Mouse (Mus musculus) G1E-ER4 (cell line): ENCODE data around the gene Tut7. TPM values are rescaled to one million over a fixed set of nuclear protein-coding genes. Genes with fewer than 3 reads are reported as not detected.

Experiments used
- GATA1 ChIP-seq: IDR thresholded peaks from one replicate; pipeline ENCODE4 v1.8.0; 2012; ENCODE audit warnings: low read length, inconsistent platforms
- polyA plus RNA-seq: library from polyadenylated mRNA; stranded (reverse); fragments of >175 nt; gene quantifications from 2 replicates; pipeline ENCODE4 v1.2.3, GENCODE M21; 2012

The Tut7 gene
- polyA plus RNA-seq, 1 experiment = 70.9 TPM

DNA sequence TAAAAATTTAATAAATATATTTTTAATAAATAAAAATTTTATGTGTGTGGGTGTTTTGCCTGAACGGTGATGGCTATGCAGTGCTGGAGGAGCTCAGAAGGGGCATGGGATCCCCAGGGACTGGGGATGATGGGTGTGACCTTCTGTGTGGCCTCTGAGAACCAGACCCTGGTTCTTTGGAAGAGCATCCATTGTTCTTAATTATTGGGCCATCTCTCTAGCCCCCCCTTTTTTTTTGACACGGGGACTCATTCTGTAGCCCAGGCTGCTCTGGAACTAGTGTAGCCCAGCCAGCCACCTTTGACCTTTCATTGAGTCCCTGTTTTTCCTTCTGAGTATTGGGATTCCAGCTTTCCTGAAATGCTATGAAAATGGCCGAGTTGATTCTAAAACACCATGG is 13.9 kb upstream of the Tut7 start:
- TF ChIP-seq GATA1 = no peak

DNA sequence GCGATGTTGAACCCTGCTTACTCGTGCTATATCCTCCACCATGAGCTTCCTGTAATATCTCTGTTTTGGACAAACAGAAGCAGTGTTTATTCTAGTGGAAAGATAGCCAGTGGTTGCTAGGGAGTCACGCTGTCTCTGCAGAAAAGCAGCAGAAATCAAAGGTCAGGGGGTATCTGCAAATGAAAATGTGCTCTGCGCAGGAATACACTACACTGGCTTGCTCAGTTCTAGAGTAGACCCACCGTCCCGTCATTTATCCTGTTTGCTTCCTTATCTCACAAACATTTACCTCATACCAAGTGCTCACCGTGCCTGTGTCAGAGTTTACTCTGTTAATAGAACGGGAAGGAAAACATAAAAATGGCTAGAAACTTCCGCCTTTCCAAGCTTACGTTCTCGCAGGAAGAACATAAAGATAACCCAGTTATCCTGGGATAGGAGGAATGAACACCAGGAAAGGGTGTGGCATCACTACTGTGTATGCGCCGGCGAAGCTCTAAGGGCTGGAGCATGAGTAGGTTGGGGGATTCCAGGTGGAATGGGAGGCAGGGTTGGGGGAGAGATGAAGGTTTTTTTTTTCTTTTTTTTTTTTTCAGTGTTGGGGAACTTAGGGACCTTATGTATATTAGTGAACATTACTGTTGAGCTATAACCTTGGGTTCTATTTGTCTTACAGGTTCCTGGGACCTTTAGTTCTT is 13.3 kb upstream of the Tut7 start:
- no peak for TF ChIP-seq GATA1

DNA sequence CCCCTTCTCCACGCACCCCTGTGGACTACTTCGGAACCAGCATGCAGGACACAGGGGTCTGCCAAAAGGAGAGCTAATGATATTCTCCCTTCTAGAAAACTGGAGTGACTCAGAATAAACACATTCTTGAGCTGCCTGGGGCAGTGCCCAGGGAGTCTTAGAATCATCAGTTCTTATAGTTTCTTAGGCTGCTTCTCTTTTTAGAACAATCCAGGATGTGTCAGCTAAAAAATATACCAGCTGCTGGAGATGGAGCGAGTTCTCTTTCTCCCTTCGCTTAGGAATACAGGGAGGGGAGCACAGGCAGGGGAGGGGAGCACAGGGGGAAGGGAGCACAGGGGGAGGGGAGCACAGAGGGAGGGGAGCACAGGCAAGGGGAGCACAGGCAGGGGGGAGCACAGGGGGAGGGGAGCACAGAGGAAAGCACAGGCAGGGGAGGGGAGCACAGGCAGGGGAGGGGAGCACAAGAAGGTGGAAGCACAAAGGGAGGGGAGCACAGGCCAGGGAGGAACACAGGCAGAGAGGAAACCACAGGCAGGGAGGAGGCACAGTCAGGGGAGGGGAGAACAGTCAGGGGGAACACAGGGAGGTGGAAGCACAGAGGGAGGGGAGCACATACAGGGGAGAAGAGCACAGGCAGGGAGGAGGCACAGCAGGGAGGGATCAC is 12.0 kb upstream of the Tut7 start:
- no peak for TF ChIP-seq GATA1

DNA sequence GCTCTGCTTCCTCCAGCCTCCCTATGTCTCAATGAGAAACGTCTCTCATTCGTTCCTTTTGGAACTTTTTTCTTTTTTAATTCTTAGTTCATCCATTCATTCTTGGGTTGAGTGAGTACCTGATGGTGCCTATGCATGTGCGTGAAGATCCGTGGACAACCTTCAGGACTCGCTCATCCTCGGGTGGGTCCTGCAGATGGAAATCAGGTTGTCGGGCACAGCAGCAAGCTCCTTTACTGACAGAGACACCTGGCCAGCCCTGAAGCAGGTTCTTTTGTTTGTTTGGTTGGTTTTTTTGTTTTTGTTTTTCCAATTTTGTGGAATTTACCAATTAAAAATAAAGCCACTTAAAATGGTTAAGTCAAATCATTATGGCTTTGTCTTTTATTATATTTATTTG is 9.9 kb upstream of the Tut7 start:
- no peak for TF ChIP-seq GATA1

DNA sequence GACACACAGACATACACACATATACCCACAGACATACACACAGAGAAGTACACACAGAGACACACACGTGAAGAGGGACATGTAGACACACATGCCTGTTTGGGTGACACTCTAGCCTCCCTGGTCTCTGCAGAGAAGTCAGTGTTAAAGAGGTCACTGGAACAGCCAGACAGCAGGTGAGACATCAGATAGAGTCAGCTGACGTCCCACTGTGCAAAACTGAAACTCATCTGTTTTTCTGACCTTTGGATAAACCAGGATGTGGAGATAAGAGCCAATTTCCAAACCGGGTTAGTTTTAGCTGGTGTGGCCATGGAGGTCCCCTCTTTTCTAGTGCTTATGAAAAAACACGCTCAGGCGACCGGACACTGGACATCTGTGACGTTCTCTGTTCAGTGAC is 9.5 kb upstream of the Tut7 start:
- no peak for TF ChIP-seq GATA1

DNA sequence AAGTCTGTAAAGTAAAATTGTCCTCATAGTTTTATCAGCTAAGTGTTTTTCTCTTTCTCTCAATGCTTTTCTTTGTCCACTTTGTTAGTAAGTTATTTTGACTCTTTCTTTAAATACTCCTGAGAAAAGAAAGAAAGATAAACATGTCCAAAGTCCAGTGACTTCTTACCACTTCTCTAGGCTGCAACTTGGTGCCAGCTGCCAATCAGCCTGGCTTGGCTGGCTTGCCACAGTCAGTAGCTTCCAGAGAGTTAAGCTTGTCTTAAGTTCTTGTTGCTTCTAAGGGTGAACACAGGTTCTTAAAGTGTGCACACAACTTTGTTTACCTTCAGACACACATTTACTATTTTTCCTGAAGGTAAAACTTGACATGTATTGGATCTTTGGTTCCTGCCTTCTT is 3.0 kb upstream of the Tut7 start:
- no peak for TF ChIP-seq GATA1

DNA sequence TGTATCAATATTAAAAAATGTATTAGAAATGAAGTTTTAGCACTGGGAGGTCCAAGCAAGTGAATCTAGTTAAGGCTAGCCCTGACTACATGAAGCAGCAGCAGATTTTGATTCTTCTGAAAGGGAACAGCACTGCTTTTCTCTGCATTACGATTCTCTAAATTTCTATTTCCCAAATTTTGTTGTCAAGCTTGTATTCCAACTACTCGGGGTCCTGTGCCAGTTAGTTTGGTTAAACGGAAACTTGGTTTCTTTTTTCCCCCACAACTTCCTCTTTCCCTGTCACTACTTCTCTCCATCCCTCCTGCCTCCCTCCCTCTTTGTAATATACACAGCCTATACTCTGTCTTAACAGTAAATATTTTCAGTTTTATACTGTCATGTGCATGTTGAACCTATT is 2.1 kb downstream of the Tut7 start:
- no peak for TF ChIP-seq GATA1

DNA sequence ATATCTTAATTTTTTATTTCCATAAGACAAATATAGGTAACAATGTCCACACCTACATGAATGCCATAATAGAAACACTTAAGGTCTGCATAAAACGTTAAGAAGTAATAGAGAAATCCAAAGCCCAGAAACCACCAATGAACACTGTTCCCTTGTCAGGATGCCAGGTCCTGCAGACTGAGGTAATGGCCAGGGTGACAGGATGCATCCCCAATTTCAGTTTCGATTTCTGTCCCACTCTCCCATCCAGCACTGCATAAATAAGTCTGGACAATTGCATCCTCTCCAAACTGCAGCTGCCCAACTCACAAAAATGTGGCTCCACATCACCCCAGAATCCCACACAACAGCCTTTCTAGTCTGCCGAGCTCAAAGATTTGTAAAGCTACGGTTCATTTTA is 2.8 kb downstream of the Tut7 start:
- TF ChIP-seq GATA1 = no peak

DNA sequence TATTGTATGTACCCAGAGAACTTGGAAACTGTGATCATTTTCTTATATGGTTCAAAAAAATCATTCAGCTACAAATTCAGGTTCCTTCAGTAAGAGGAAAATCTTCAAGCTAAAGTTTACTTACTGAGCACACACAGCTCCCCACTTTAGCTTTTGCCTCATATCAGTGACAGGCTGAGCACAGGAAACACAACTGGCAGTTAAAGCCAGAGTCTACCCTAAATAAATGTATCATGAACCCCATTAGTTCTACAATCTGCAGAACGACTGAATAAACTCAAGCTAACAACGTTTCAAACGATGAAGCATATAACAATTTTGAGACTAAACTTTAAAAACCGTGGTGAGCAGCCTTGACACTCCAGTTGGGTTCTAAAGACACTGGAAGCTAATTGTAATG is 5.6 kb downstream of the Tut7 start:
- no peak for TF ChIP-seq GATA1

DNA sequence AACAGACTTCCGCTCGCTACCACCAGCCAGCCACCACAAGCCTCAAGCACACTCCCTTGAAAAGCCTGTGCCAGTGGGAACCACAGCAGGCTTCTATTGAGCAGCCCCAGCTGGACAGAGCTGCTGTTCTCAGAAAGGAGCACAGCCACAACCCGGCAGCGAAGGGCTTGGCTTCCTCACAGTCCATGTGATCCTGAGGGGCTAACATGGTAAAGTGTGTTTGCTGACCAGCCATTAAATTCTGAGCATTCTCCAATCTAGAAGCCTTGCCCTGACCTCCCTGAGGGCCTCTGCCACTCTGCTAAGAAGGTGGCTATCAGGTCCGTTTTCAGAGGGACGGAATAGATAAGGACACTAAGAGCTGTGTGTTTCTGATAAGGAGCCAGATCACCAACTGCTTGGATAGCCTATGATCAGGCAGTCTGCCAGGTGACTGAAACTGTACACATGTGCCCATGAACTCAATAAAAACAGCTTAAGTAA is 8.8 kb downstream of the Tut7 start:
- TF ChIP-seq GATA1 = peak; percentile 97

DNA sequence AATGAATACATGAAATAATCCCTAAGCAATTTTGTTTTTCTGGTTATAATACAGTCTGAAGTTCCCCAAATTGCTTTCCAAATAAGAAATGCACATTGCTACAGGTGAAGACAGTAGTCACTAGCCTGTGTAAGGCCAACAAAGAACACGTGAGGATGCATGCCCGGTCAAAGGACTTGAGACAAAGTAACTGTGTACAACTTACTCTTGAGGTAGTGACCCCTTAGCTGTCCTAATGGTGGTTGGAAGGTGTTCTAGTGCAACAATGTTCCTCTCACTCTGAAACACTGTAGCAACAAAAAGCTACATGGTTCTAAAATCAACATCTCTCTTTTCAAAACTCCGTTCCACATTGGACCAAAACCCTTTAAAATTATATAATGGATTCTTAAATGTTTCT is 11.4 kb downstream of the Tut7 start:
- TF ChIP-seq GATA1 = no peak

DNA sequence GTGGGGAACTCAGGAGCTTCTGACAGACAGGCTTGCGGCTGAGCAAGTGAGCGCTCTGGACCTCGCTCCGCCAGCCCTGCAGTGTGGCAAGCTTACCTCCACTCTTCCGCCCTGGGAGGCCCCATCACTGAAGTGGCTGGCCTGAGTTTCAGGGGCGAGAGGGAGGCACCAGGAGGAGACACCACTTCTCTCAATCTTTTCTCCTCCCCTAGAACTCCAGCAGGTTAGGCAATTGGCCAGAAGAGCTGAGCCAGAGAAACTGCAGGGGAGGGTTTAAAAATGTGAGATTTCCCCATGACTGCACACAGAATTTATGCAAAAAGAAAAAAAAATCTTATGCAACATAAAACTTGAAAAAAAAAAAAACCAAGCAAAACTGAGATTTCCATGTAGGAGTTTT is 21.9 kb downstream of the Tut7 start:
- TF ChIP-seq GATA1 = no peak

DNA sequence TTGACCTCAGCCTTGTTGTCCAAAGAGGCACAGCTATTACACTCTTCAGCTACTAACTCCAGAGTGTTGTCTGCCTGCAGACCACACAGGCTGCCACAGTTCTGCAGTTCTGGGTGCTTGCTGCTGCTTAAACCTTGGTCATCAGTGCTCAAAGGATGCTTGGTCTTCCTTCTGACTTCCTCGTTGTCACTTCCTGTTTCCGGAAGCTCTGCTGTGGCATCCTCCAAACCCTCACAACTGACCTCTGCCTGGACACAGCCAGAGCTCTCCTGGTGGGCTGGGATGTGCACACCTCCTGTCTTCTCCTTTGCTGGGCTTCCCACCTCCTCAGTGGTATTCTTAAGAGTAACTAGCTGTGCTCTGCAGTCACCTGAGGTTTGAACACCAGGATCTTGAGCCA is 22.9 kb downstream of the Tut7 start:
- TF ChIP-seq GATA1 = no peak

DNA sequence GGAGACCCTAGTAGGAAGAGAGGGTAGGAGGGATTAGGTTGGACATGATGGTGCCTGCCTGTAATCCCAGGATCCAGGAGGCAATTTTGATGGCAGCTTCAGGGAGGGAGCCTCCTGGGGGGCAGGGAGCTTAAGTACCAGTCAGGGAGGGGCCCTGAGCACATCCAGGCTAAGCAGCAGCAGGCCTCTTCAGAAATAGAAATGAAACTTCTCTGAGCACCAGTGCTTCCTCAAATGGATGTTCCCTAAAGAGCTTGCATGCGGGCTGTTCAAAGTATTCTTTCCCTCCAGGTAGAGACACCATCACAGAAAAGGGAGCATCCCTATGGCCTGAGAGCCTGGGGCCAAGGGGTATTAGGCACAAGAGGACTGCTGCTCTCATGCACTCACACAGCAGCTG is 24.6 kb downstream of the Tut7 start:
- TF ChIP-seq GATA1 = no peak

DNA sequence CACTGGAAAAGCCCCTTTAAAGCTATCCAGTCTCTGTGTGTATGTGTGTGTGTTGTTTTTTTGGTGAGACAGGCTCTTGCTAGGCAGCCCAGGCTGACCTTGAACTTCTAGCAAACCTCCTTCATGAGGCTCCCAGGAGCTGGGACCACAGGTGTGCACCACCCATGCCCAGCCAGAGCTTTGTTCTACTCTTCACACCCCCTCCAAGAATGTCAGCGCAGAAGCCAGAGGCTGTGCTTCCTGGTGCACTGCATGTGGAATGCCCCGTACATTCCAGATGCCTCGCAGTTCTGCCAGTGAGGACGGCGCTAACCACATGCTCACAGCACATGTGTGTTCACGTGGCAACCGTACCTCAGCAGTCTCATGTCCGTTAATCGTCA is 26.5 kb downstream of the Tut7 start:
- TF ChIP-seq GATA1 = no peak

DNA sequence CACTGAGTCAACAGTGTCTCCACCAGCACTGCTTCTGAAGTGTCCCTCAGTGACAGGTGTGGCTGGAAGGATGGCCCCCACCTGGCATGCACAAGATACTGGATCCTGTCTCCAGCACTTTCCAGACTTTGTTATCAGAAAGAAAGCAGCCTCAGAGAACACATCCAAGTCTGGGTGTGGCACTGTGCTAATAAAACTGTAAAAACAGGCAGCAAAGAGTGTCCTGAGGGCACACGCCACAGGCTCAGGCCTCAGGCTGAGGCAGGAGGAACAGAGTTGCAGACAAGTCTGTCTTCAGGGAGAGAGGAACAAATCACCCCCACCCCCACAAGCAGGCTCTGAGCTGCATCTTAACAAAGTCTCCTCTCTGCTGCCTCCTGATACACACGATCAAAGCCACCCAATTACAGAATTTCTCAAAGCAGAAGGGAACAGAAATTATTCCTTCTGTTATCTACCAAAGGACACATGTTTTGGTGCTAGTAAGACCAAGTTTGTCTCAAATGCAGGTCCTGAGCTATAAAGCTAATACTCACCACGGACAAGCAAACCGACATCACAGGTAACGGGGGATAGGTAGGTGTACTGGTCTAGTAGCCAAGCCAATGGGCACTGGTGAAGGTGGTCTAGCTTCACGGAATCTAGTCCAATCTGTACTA is 27.0 kb downstream of the Tut7 start:
- TF ChIP-seq GATA1 = no peak

DNA sequence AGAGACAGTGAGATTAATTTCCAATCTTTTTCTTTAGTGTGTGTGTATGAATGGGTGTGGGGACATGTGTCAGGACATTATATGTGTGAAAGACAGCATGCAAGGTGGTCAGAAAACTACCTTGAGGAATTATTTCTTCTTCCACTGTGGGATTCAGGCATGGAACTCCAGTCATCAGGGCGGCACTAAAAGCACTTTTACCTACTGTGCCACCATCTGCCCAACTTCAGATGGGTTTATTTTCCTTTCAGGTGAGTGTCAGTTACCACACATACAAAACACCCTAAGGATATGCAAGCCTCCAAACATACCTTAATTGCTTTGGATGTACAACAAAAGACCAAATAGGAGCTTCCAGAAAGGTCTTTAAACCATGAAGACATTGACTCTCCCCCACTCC is 28.2 kb downstream of the Tut7 start:
- TF ChIP-seq GATA1 = no peak
